Mouse (Mus musculus) forebrain, embryonic 16.5 days (tissue): ENCODE results near the gene Tmem204. TPM values are rescaled to one million over a fixed set of nuclear protein-coding genes. Genes with fewer than 3 reads are reported as not detected.

Experiments used
- ATAC-seq: fragments of 200-750 bp; cut with Nextera tagmentation; 2 replicates; pipeline ENCODE4 v1.8.0; 2017; ENCODE audit warnings: mild to moderate bottlenecking, moderate library complexity
- H3K27ac ChIP-seq: fragments of 300-500 bp; sonication (generic); 2 replicates; pipeline ENCODE4 v1.5.1; 2014; ENCODE audit warnings: low read length, control low read depth
- H3K27me3 ChIP-seq: fragments of 300-500 bp; sonication (generic); replicated peaks from 2 replicates; pipeline ENCODE4 v1.6.1; 2014; ENCODE audit warnings: low read length; ENCODE audit not compliant: control insufficient read depth, insufficient read depth
- H3K36me3 ChIP-seq: fragments of 300-500 bp; sonication (generic); 2 replicates; pipeline ENCODE4 v1.6.1; 2014; ENCODE audit not compliant: control insufficient read depth, insufficient read depth
- H3K4me1 ChIP-seq: fragments of 300-500 bp; sonication (generic); replicated peaks from 2 replicates; pipeline ENCODE4 v1.6.1; 2014; ENCODE audit warnings: low read length; ENCODE audit not compliant: control insufficient read depth, insufficient read depth
- H3K4me2 ChIP-seq: fragments of 300-500 bp; sonication (generic); 2 replicates; pipeline ENCODE4 v1.6.1; 2014; ENCODE audit warnings: mild to moderate bottlenecking, low read length, control low read depth
- H3K4me3 ChIP-seq: fragments of 300-500 bp; sonication (generic); replicated peaks from 2 replicates; pipeline ENCODE4 v1.5.1; 2014; ENCODE audit warnings: mild to moderate bottlenecking, low read length, control low read depth
- H3K9ac ChIP-seq: fragments of 300-500 bp; sonication (generic); replicated peaks from 2 replicates; pipeline ENCODE4 v1.6.1; 2014; ENCODE audit warnings: low read depth, low read length, control low read depth
- H3K9me3 ChIP-seq: fragments of 300-500 bp; sonication (generic); 2 replicates; pipeline ENCODE4 v1.6.1; 2016; ENCODE audit warnings: low read length; ENCODE audit not compliant: control insufficient read depth
- WGBS: fragments of 180-500 bp; shearing (Covaris S2); extraction: QIAGEN DNeasy Blood & Tissue Kit; methylation state at CpG from one replicate; pipeline ENCODE4 v1.1.7; 2014; 5-methylcytosine and 5-hydroxymethylcytosine counted together
- polyA plus RNA-seq: library from polyadenylated mRNA; unstranded; fragments of >200 nt; fragmentation: Nextera tagmentation; extraction: Ambion mirVana; gene quantifications from 2 replicates; pipeline ENCODE4 v1.2.1, GENCODE M21; 2015

The Tmem204 gene
- polyA plus RNA-seq, 1 experiment from 2014 or later: 12.5 TPM

GRCm38 (mm10) chr17:25077771-25078372, 5.5 kb downstream of the Tmem204 start:
- H3K4me3 ChIP-seq: no peak overlapping the region
- 0 out of 2 replicates have a peak overlapping the region, but pooled peaks have one; percentile 5 for H3K9ac ChIP-seq
- H3K27me3 ChIP-seq: no peaks in the 10 kb centered on the region
- ATAC-seq: peak; percentile 55; the same call in 1 of the 2 replicates
- H3K27ac ChIP-seq: peak overlapping the region; percentile 16; the same call in 1 of the 2 replicates
- peaks cover 14% of the 10 kb centered on the region for H3K4me1 ChIP-seq
- H3K36me3 ChIP-seq: no peaks in the 10 kb centered on the region
- no peaks in the 10 kb centered on the region for H3K9me3 ChIP-seq
- no peak overlapping the region for H3K4me2 ChIP-seq
- WGBS: 50% methylated on average over 13 of the region's 13 CpGs

GRCm38 (mm10) chr17:25076906-25077305, 6.5 kb downstream of the Tmem204 start:
- no peaks in the 10 kb centered on the region for H3K27me3 ChIP-seq
- ATAC-seq: no peak
- 85% methylated on average over 4 of the region's 4 CpGs for WGBS

GRCm38 (mm10) chr17:25068690-25069089, 14.7 kb downstream of the Tmem204 start:
- no peak overlapping the region for H3K4me3 ChIP-seq
- H3K27me3 ChIP-seq: no peaks in the 10 kb centered on the region
- no peak overlapping the region for H3K27ac ChIP-seq
- H3K4me2 ChIP-seq: no peak overlapping the region
- 0 out of 2 replicates have a peak, but pooled peaks cover 2% of the 10 kb centered on the region for H3K36me3 ChIP-seq
- ATAC-seq: no peak
- no peak overlapping the region for H3K9ac ChIP-seq
- H3K4me1 ChIP-seq: no peaks in the 10 kb centered on the region
- H3K9me3 ChIP-seq: no peaks in the 10 kb centered on the region
- WGBS: 74% methylated on average over 2 of the region's 2 CpGs

More at GRCm38 (mm10) chr17:25076906-25077305, 6.5 kb downstream of the Tmem204 start:
- Histone ChIP-seq H3K9ac (no peak overlapping the region), H3K4me3 (no peak overlapping the region), H3K4me2 (no peak overlapping the region), H3K27ac (no peak overlapping the region), H3K36me3 (no peaks in the 10 kb centered on the region), H3K4me1 (peaks cover 14% of the 10 kb centered on the region), H3K9me3 (no peaks in the 10 kb centered on the region)

DNA sequence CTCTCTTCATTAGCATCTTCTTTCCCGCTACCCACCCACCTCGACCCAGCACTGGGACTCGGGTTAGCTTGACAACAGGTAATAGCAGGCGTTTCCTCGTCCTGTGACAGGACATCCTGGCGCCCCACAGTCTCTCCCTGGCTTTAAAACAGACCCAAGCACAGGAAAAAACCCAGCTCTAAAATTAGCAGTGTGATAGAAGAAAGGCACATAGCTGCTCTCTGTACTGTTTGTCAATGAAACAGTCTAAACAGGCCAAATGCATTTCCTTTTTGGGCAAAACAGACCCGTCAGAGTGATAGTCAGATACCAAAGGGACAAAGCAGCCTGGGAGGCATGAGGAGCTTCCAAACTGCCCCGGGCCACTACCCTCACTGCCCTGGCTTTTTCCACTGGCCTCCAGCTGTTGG, 15.9 kb downstream of the Tmem204 start:
- H3K9me3 ChIP-seq: no peaks in the 10 kb centered on the region
- H3K9ac ChIP-seq: no peak overlapping the region
- no peaks in the 10 kb centered on the region for H3K27me3 ChIP-seq
- 77% methylated on average over 8 of the region's 8 CpGs for WGBS
- H3K4me1 ChIP-seq: no peaks in the 10 kb centered on the region
- ATAC-seq: no peak
- no peak overlapping the region for H3K27ac ChIP-seq
- no peak overlapping the region for H3K4me2 ChIP-seq
- no peak overlapping the region for H3K4me3 ChIP-seq
- peaks cover 5% of the 10 kb centered on the region; the same call in 1 of the 2 replicates for H3K36me3 ChIP-seq

GRCm38 (mm10) chr17:25066595-25066994, 16.8 kb downstream of the Tmem204 start:
- H3K27me3 ChIP-seq: no peaks in the 10 kb centered on the region
- WGBS: 90% methylated on average over 7 of the region's 7 CpGs
- H3K4me3 ChIP-seq: no peak overlapping the region
- H3K27ac ChIP-seq: no peak overlapping the region
- peaks cover 8% of the 10 kb centered on the region; the same call in 1 of the 2 replicates for H3K36me3 ChIP-seq
- no peak for ATAC-seq
- H3K4me2 ChIP-seq: no peak overlapping the region
- H3K9me3 ChIP-seq: no peaks in the 10 kb centered on the region
- H3K9ac ChIP-seq: no peak overlapping the region
- H3K4me1 ChIP-seq: no peaks in the 10 kb centered on the region

DNA sequence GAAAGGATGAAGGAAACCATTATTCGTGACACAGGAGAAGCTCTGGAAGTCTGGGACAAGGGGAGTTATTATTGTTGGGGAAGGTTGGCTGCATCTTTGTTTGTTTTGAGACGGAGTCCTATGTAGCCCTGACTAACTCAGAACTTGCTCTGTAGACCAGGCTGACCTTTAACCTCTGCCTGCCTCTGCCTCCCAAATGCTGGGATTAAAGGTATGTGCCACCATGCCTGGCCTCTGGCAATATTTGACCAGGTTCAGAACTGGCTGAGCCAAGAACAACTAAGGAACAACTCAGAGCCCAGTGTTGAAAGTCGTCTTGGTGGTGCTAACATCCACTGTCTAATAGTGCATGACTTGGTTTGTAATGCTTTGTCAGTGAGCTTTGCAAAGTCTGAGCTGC, 18.2 kb downstream of the Tmem204 start:
- no peaks in the 10 kb centered on the region for H3K9me3 ChIP-seq
- peaks cover 10% of the 10 kb centered on the region; the same call in 1 of the 2 replicates for H3K36me3 ChIP-seq
- WGBS: 90% methylated on average over 3 of the region's 3 CpGs
- H3K4me2 ChIP-seq: no peak overlapping the region
- no peaks in the 10 kb centered on the region for H3K4me1 ChIP-seq
- H3K4me3 ChIP-seq: no peak overlapping the region
- H3K27ac ChIP-seq: no peak overlapping the region
- H3K9ac ChIP-seq: no peak overlapping the region
- ATAC-seq: no peak
- no peaks in the 10 kb centered on the region for H3K27me3 ChIP-seq

DNA sequence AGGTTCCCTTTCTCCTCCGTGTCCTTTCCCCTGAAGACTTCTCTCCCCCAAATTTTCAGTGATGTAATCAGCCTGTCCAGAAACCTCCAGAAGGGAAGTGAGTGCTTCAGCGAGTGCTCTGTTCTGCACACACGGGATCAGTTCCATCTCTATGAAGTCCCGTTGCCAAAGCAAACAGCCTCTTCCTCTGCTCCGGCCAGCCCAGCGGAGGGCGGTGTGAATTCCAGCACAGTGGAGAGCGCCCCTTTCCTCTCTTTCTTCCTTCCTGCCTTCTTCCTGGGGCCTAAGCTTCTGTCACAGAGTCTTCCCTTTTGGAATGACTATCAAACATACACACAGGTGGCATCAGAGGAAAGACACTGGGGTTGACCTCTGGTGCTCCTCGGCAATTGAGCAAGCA, 19.0 kb downstream of the Tmem204 start:
- Histone ChIP-seq H3K4me1 (no peaks in the 10 kb centered on the region), H3K9me3 (no peaks in the 10 kb centered on the region), H3K27me3 (no peaks in the 10 kb centered on the region), H3K9ac (no peak overlapping the region), H3K4me2 (no peak overlapping the region), H3K27ac (no peak overlapping the region), H3K4me3 (no peak overlapping the region), H3K36me3 (peaks cover 8% of the 10 kb centered on the region; the same call in 1 of the 2 replicates)
- ATAC-seq: no peak
- WGBS: 83% methylated on average over 9 of the region's 9 CpGs

GRCm38 (mm10) chr17:25063872-25064271, 19.5 kb downstream of the Tmem204 start:
- peaks cover 8% of the 10 kb centered on the region; the same call in 1 of the 2 replicates for H3K36me3 ChIP-seq
- no peaks in the 10 kb centered on the region for H3K9me3 ChIP-seq
- no peak overlapping the region for H3K4me2 ChIP-seq
- no peak overlapping the region for H3K4me3 ChIP-seq
- 84% methylated on average over 12 of the region's 12 CpGs for WGBS
- H3K27me3 ChIP-seq: no peaks in the 10 kb centered on the region
- H3K4me1 ChIP-seq: no peaks in the 10 kb centered on the region
- H3K9ac ChIP-seq: no peak overlapping the region
- no peak for ATAC-seq
- no peak overlapping the region for H3K27ac ChIP-seq

DNA sequence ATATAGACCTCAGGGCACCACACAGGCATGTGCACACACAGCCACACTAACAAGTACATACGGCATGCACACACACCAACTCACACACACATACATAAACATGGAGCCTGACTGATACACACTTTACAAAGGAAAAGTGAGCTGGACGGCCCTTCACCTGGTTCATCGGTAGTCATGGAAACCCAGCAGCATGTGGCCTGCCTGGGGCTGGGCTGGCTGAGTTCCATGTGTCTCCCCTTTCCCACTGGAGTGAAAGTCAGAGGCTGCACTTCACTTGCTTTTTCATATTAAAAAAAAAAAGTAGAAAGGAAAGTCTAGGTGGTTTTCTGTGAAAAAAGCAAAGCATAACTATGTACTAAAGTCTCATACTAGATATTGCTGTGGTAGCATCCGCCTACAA, 20.1 kb downstream of the Tmem204 start:
- Histone ChIP-seq H3K4me2 (no peak overlapping the region), H3K4me3 (no peak overlapping the region), H3K9ac (no peak overlapping the region), H3K27ac (no peak overlapping the region), H3K9me3 (no peaks in the 10 kb centered on the region), H3K27me3 (no peaks in the 10 kb centered on the region), H3K36me3 (peaks cover 8% of the 10 kb centered on the region; the same call in 1 of the 2 replicates), H3K4me1 (no peaks in the 10 kb centered on the region)
- WGBS: 79% methylated on average over 4 of the region's 4 CpGs
- ATAC-seq: no peak
